Mouse (Mus musculus): ENCODE results near the gene Zfp385a. TPM values are rescaled to one million over a fixed set of nuclear protein-coding genes. Genes with fewer than 3 reads are reported as not detected.

Zfp385a gene
- polyA plus RNA-seq, 1 experiment, result 11.7 TPM

- no peak for DNase-seq
- WGBS, result 44% methylated on average over 4 of the region's 4 CpGs
- Histone ChIP-seq H3K4me3 (replicated peaks; ENCODE audit: extremely low read depth, low read depth, low read length) (no peak overlapping the region), H3K4me1 (ENCODE audit: control insufficient read depth, insufficient read depth, low read length) (peaks cover 13% of the 10 kb centered on the region; the same call in 1 of the 2 replicates)
- TF ChIP-seq POLR2A (IDR thresholded peaks at IDR 0.05; ENCODE audit: borderline replicate concordance, extremely low read depth, low read depth, low read length) (no peak), CTCF (IDR thresholded peaks at IDR 0.05; ENCODE audit: insufficient read depth, low read length) (no peak)
Observed at GRCm38 (mm10) chr15:103357817-103358216, 17.9 kb upstream of the Zfp385a start.

- peaks cover 6% of the 10 kb centered on the region; the same call in 1 of the 2 replicates for H3K4me1 ChIP-seq (ENCODE audit: control insufficient read depth, insufficient read depth, low read length)
- H3K4me3 ChIP-seq (replicated peaks; ENCODE audit: extremely low read depth, low read depth, low read length), result no peak overlapping the region
- no peak for DNase-seq
- TF ChIP-seq POLR2A (IDR thresholded peaks at IDR 0.05; ENCODE audit: borderline replicate concordance, extremely low read depth, low read depth, low read length), result no peak
- TF ChIP-seq CTCF (IDR thresholded peaks at IDR 0.05; ENCODE audit: insufficient read depth, low read length), result no peak
- 83% methylated on average over 4 of the region's 4 CpGs for WGBS
Observed at GRCm38 (mm10) chr15:103356130-103356529, 16.2 kb upstream of the Zfp385a start.

- TF ChIP-seq CTCF (IDR thresholded peaks at IDR 0.05; ENCODE audit: insufficient read depth, low read length) (no peak), POLR2A (IDR thresholded peaks at IDR 0.05; ENCODE audit: borderline replicate concordance, extremely low read depth, low read depth, low read length) (no peak)
- WGBS, result 56% methylated on average over 4 of the region's 4 CpGs
- peaks cover 6% of the 10 kb centered on the region; the same call in 1 of the 2 replicates for H3K4me1 ChIP-seq (ENCODE audit: control insufficient read depth, insufficient read depth, low read length)
- no peak for DNase-seq
- no peak overlapping the region for H3K4me3 ChIP-seq (replicated peaks; ENCODE audit: extremely low read depth, low read depth, low read length)
Observed at GRCm38 (mm10) chr15:103355420-103355819, 15.5 kb upstream of the Zfp385a start.

GRCm38 (mm10) chr15:103354690-103355089 is 14.8 kb upstream of the Zfp385a start:
- DNase-seq, result no peak

GRCm38 (mm10) chr15:103353511-103354256 is 13.8 kb upstream of the Zfp385a start:
- Histone ChIP-seq H3K4me3 (replicated peaks; ENCODE audit: extremely low read depth, low read depth, low read length) (no peak overlapping the region), H3K4me1 (ENCODE audit: control insufficient read depth, insufficient read depth, low read length) (peaks cover 6% of the 10 kb centered on the region; the same call in 1 of the 2 replicates)
- TF ChIP-seq POLR2A (IDR thresholded peaks at IDR 0.05; ENCODE audit: borderline replicate concordance, extremely low read depth, low read depth, low read length) (no peak), CTCF (IDR thresholded peaks at IDR 0.05; ENCODE audit: insufficient read depth, low read length) (no peak)
- DNase-seq, result no peak
- whole genome bisulfite sequencing, result 91% methylated on average over 11 of the region's 11 CpGs

More at GRCm38 (mm10) chr15:103354690-103355089, 14.8 kb upstream of the Zfp385a start:
- Histone ChIP-seq H3K4me1 (ENCODE audit: control insufficient read depth, insufficient read depth, low read length) (peaks cover 6% of the 10 kb centered on the region; the same call in 1 of the 2 replicates), H3K4me3 (replicated peaks; ENCODE audit: extremely low read depth, low read depth, low read length) (no peak overlapping the region)
- WGBS, result 92% methylated on average over 2 of the region's 2 CpGs
- TF ChIP-seq CTCF (IDR thresholded peaks at IDR 0.05; ENCODE audit: insufficient read depth, low read length) (no peak), POLR2A (IDR thresholded peaks at IDR 0.05; ENCODE audit: borderline replicate concordance, extremely low read depth, low read depth, low read length) (no peak)

GRCm38 (mm10) chr15:103352856-103353255 is 13.0 kb upstream of the Zfp385a start:
- peak; percentile 90 for TF ChIP-seq CTCF (IDR thresholded peaks at IDR 0.05; ENCODE audit: insufficient read depth, low read length)
- no peak for TF ChIP-seq POLR2A (IDR thresholded peaks at IDR 0.05; ENCODE audit: borderline replicate concordance, extremely low read depth, low read depth, low read length)
- H3K4me1 ChIP-seq (ENCODE audit: control insufficient read depth, insufficient read depth, low read length), result no peaks in the 10 kb centered on the region; the same call in 1 of the 2 replicates
- peak; percentile 55 for DNase-seq
- no peak overlapping the region for H3K4me3 ChIP-seq (replicated peaks; ENCODE audit: extremely low read depth, low read depth, low read length)
- 34% methylated on average over 4 of the region's 4 CpGs for WGBS

GRCm38 (mm10) chr15:103347275-103347684 is 7.4 kb upstream of the Zfp385a start:
- H3K4me1 ChIP-seq (ENCODE audit: control insufficient read depth, insufficient read depth, low read length), result no peaks in the 10 kb centered on the region
- H3K4me3 ChIP-seq (replicated peaks; ENCODE audit: extremely low read depth, low read depth, low read length), result no peak overlapping the region
- 13% methylated on average over 2 of the region's 2 CpGs for WGBS
- DNase-seq, result peak; percentile 43
- TF ChIP-seq CTCF (IDR thresholded peaks at IDR 0.05; ENCODE audit: insufficient read depth, low read length) (peak; percentile 74), POLR2A (IDR thresholded peaks at IDR 0.05; ENCODE audit: borderline replicate concordance, extremely low read depth, low read depth, low read length) (no peak)

GRCm38 (mm10) chr15:103345789-103346188 is 5.9 kb upstream of the Zfp385a start:
- Histone ChIP-seq H3K4me1 (ENCODE audit: control insufficient read depth, insufficient read depth, low read length) (no peaks in the 10 kb centered on the region), H3K4me3 (replicated peaks; ENCODE audit: extremely low read depth, low read depth, low read length) (no peak overlapping the region)
- 84% methylated on average over 6 of the region's 6 CpGs for WGBS
- no peak for TF ChIP-seq POLR2A (IDR thresholded peaks at IDR 0.05; ENCODE audit: borderline replicate concordance, extremely low read depth, low read depth, low read length)
- no peak for TF ChIP-seq CTCF (IDR thresholded peaks at IDR 0.05; ENCODE audit: insufficient read depth, low read length)
- DNase-seq, result no peak

- no peak overlapping the region for H3K4me3 ChIP-seq (replicated peaks; ENCODE audit: extremely low read depth, low read depth, low read length)
- TF ChIP-seq CTCF (IDR thresholded peaks at IDR 0.05; ENCODE audit: insufficient read depth, low read length) (no peak), POLR2A (IDR thresholded peaks at IDR 0.05; ENCODE audit: borderline replicate concordance, extremely low read depth, low read depth, low read length) (no peak)
- 0 out of 2 replicates have a peak, but pooled peaks cover 2% of the 10 kb centered on the region for H3K4me1 ChIP-seq (ENCODE audit: control insufficient read depth, insufficient read depth, low read length)
- no peak for DNase-seq
Observed at GRCm38 (mm10) chr15:103343556-103343955, 3.7 kb upstream of the Zfp385a start.

GRCm38 (mm10) chr15:103343008-103343407 is 3.1 kb upstream of the Zfp385a start:
- 0 out of 2 replicates have a peak, but pooled peaks cover 2% of the 10 kb centered on the region for H3K4me1 ChIP-seq (ENCODE audit: control insufficient read depth, insufficient read depth, low read length)
- 68% methylated on average over 3 of the region's 3 CpGs for WGBS
- H3K4me3 ChIP-seq (replicated peaks; ENCODE audit: extremely low read depth, low read depth, low read length), result no peak overlapping the region
- DNase-seq, result no peak
- TF ChIP-seq POLR2A (IDR thresholded peaks at IDR 0.05; ENCODE audit: borderline replicate concordance, extremely low read depth, low read depth, low read length) (no peak), CTCF (IDR thresholded peaks at IDR 0.05; ENCODE audit: insufficient read depth, low read length) (no peak)
